Mouse (Mus musculus) hindbrain, embryonic 10.5 days (tissue): Measurements from ENCODE around the gene Cadm4. TPM values are rescaled to one million over a fixed set of nuclear protein-coding genes. Genes with fewer than 3 reads are reported as not detected.

Source experiments
- DNase-seq: peaks from one replicate; pipeline ENCODE4 v3.0.0-alpha.2; 2017; ENCODE audit warnings: low spot score
- H3K27ac ChIP-seq: fragments of 300-500 bp; sonication (generic); 2 replicates; pipeline ENCODE4 v1.5.1; 2016; ENCODE audit warnings: mild to moderate bottlenecking, moderate library complexity
- H3K27me3 ChIP-seq: fragments of 300-500 bp; sonication (generic); 2 replicates; pipeline ENCODE4 v1.6.1; 2016; ENCODE audit warnings: mild to moderate bottlenecking; ENCODE audit not compliant: poor library complexity, insufficient read depth, severe bottlenecking
- H3K36me3 ChIP-seq: fragments of 300-500 bp; sonication (generic); 2 replicates; pipeline ENCODE4 v1.6.1; 2016; ENCODE audit warnings: mild to moderate bottlenecking, moderate library complexity
- H3K4me1 ChIP-seq: fragments of 300-500 bp; sonication (generic); replicated peaks from 2 replicates; pipeline ENCODE4 v1.6.1; 2016; ENCODE audit warnings: mild to moderate bottlenecking
- H3K4me3 ChIP-seq: fragments of 300-500 bp; sonication (generic); 2 replicates; pipeline ENCODE4 v1.5.1; 2016; ENCODE audit warnings: mild to moderate bottlenecking, moderate library complexity
- H3K9me3 ChIP-seq: fragments of 300-500 bp; sonication (generic); 2 replicates; pipeline ENCODE4 v1.6.1; 2016; ENCODE audit warnings: mild to moderate bottlenecking, moderate library complexity
- WGBS: fragments of 180-500 bp; shearing (Covaris S2); methylation state at CpG from one replicate; pipeline ENCODE4 v1.1.7; 2016; 5-methylcytosine and 5-hydroxymethylcytosine counted together
- polyA plus RNA-seq: library from polyadenylated mRNA; unstranded; fragments of >200 nt; fragmentation: Nextera tagmentation; extraction: Ambion mirVana; gene quantifications from 2 replicates; pipeline ENCODE4 v1.2.1, GENCODE M21; 2016

Gene Cadm4
- polyA plus RNA-seq, 1 experiment from 2014 or later = 38.6 TPM

- Histone ChIP-seq H3K27ac (peak within 1 kb of the TSS; percentile 93), H3K27me3 (no peaks in the 10 kb centered on the region), H3K4me3 (peak within 1 kb of the TSS; percentile 88), H3K36me3 (peaks cover 33% of the 10 kb centered on the region), H3K4me1 (peaks cover 21% of the 10 kb centered on the region), H3K9me3 (0 out of 2 replicates have a peak, but pooled peaks cover 5% of the 10 kb centered on the region)
- no peak for DNase-seq
- 35% methylated on average over 13 of the region's 13 CpGs for WGBS
Observed at GRCm38 (mm10) chr7:24546068-24546614, 64.3 kb downstream of the Cadm4 start, which contains the start of the genes Pinlyp and Xrcc1. Gene Pinlyp, minus strand, starts transcription at chr7:24546118. Gene Xrcc1, plus strand, starts transcription at chr7:24546289.

GRCm38 (mm10) chr7:24546634-24547389 is 65.0 kb downstream of the Cadm4 start:
- under 1% methylated on average over 57 of the region's 57 CpGs for WGBS
- DNase-seq = peak; percentile 99

GRCm38 (mm10) chr7:24547534-24548036 is 65.8 kb downstream of the Cadm4 start:
- peaks cover 21% of the 10 kb centered on the region for H3K4me1 ChIP-seq
- no peaks in the 10 kb centered on the region for H3K27me3 ChIP-seq
- WGBS = 33% methylated on average over 13 of the region's 13 CpGs
- 0 out of 2 replicates have a peak, but pooled peaks cover 5% of the 10 kb centered on the region for H3K9me3 ChIP-seq
- peak overlapping the region; percentile 88 for H3K4me3 ChIP-seq
- no peak for DNase-seq
- peaks cover 47% of the 10 kb centered on the region for H3K36me3 ChIP-seq
- peak overlapping the region; percentile 93 for H3K27ac ChIP-seq

More at GRCm38 (mm10) chr7:24546634-24547389, 65.0 kb downstream of the Cadm4 start:
- Histone ChIP-seq H3K4me3 (peak overlapping the region; percentile 88), H3K9me3 (0 out of 2 replicates have a peak, but pooled peaks cover 5% of the 10 kb centered on the region), H3K27me3 (no peaks in the 10 kb centered on the region), H3K27ac (peak overlapping the region; percentile 93), H3K4me1 (peaks cover 21% of the 10 kb centered on the region), H3K36me3 (peaks cover 39% of the 10 kb centered on the region)

GRCm38 (mm10) chr7:24551985-24552759 is 70.3 kb downstream of the Cadm4 start:
- H3K36me3 ChIP-seq = peaks cover 88% of the 10 kb centered on the region
- 93% methylated on average over 12 of the region's 12 CpGs for WGBS

More at GRCm38 (mm10) chr7:24551985-24552759, 70.3 kb downstream of the Cadm4 start:
- Histone ChIP-seq H3K27me3 (no peaks in the 10 kb centered on the region), H3K27ac (no peak overlapping the region), H3K9me3 (no peaks in the 10 kb centered on the region), H3K4me1 (peaks cover 11% of the 10 kb centered on the region), H3K4me3 (no peak overlapping the region)
- DNase-seq = no peak

Other genes with a start within 250 kb of the Cadm4 start
- gene Zfp109, start 244.5 kb upstream of the Cadm4 start, polyA plus RNA-seq = 4.9 and 5.8 TPM in 2 replicates
- 2.3 and 2.6 TPM in 2 replicates for gene Zfp108, start 227.2 kb upstream of the Cadm4 start, polyA plus RNA-seq
- gene Zfp93, start 211.6 kb upstream of the Cadm4 start, polyA plus RNA-seq = 6.0 TPM in 2 replicates
- gene Zfp61, start 180.8 kb upstream of the Cadm4 start, polyA plus RNA-seq = 35.4 and 40.3 TPM in 2 replicates
- gene Zfp94, start 165.4 kb upstream of the Cadm4 start, polyA plus RNA-seq = 10.8 and 13.2 TPM in 2 replicates
- gene Tescl, start 148.1 kb upstream of the Cadm4 start, polyA plus RNA-seq = 0.25 TPM in 1 of 2 replicates, not detected in the other
- not detected in 2 replicates for gene Lypd5, start 132.8 kb upstream of the Cadm4 start, polyA plus RNA-seq
- 3.9 and 4.2 TPM in 2 replicates for gene Kcnn4, start 111.8 kb upstream of the Cadm4 start, polyA plus RNA-seq
- gene Smg9, start 82.4 kb upstream of the Cadm4 start, polyA plus RNA-seq = 27.4 and 32.7 TPM in 2 replicates
- not detected in 2 replicates for gene Irgc1, start 29.7 kb upstream of the Cadm4 start, polyA plus RNA-seq
- 0.77 and 1.9 TPM in 2 replicates for gene Plaur, start 19.5 kb upstream of the Cadm4 start, polyA plus RNA-seq
- 109 and 150 TPM in 2 replicates for gene Zfp428, start 25.0 kb downstream of the Cadm4 start, polyA plus RNA-seq
- gene AC161166.1, start 30.4 kb downstream of the Cadm4 start, polyA plus RNA-seq = 1.1 TPM in 2 replicates
- 10.7 and 14.9 TPM in 2 replicates for gene Irgq, start 48.7 kb downstream of the Cadm4 start, polyA plus RNA-seq
- gene Pinlyp, start 64.1 kb downstream of the Cadm4 start, polyA plus RNA-seq = 0.26 TPM in 1 of 2 replicates, not detected in the other
- gene Xrcc1, start 64.3 kb downstream of the Cadm4 start, polyA plus RNA-seq = 132 and 160 TPM in 2 replicates
- gene Ethe1, start 105.5 kb downstream of the Cadm4 start, polyA plus RNA-seq = 22.2 and 23.2 TPM in 2 replicates
- gene Zfp575, start 105.6 kb downstream of the Cadm4 start, polyA plus RNA-seq = 2.0 and 3.2 TPM in 2 replicates
- gene Phldb3, start 128.7 kb downstream of the Cadm4 start, polyA plus RNA-seq = not detected in 2 replicates
- gene Lypd3, start 154.5 kb downstream of the Cadm4 start, polyA plus RNA-seq = 0.47 and 2.1 TPM in 2 replicates
- gene Tex101, start 194.7 kb downstream of the Cadm4 start, polyA plus RNA-seq = not detected in 2 replicates
- gene BC049730, start 227.2 kb downstream of the Cadm4 start, polyA plus RNA-seq = not detected in 2 replicates
- not detected in 2 replicates for gene Gm4763, start 244.9 kb downstream of the Cadm4 start, polyA plus RNA-seq